Mouse (Mus musculus) neutrophil, adult 65 days (primary cell): Measurements from ENCODE around the gene Olfr494. TPM values are rescaled to one million over a fixed set of nuclear protein-coding genes. Genes with fewer than 3 reads are reported as not detected.

Experiments
- total RNA-seq: library from RNA; stranded (reverse); gene quantifications from 2 replicates; pipeline ENCODE4 v1.2.4, GENCODE M21; 2023

Gene Olfr494
- total RNA-seq, result not detected in 2 replicates

GRCm38 (mm10) chr7:108365035-108365434, at the start of gene Olfr494:
Gene Olfr494, plus strand, starts transcription at chr7:108365335.

GRCm38 (mm10) chr7:108323574-108323973, 41.6 kb upstream of the Olfr494 start, which contains the start of gene Olfr492:
Gene Olfr492, minus strand, starts transcription at chr7:108323674.

GRCm38 (mm10) chr7:108346879-108347278, 18.3 kb upstream of the Olfr494 start, which contains the start of gene Olfr493:
Gene Olfr493, minus strand, starts transcription at chr7:108346979.

GRCm38 (mm10) chr7:108392867-108393266, 27.7 kb downstream of the Olfr494 start, which contains the start of gene Olfr495:
Gene Olfr495, plus strand, starts transcription at chr7:108393167.

Other genes with a start within 250 kb of the Olfr494 start
- gene Olfr484, start 237.9 kb upstream of the Olfr494 start, total RNA-seq, result not detected in 2 replicates
- gene Olfr485, start 205.5 kb upstream of the Olfr494 start, total RNA-seq, result not detected in 2 replicates
- not detected in 2 replicates for gene Olfr486, start 192.6 kb upstream of the Olfr494 start, total RNA-seq
- not detected in 2 replicates for gene Olfr487, start 150.7 kb upstream of the Olfr494 start, total RNA-seq
- gene Olfr488, start 107.0 kb upstream of the Olfr494 start, total RNA-seq, result not detected in 2 replicates
- not detected in 2 replicates for gene Olfr490, start 76.4 kb upstream of the Olfr494 start, total RNA-seq
- not detected in 2 replicates for gene Olfr491, start 51.9 kb upstream of the Olfr494 start, total RNA-seq
- gene Olfr492, start 41.7 kb upstream of the Olfr494 start, total RNA-seq, result not detected in 2 replicates
- gene Olfr493, start 18.4 kb upstream of the Olfr494 start, total RNA-seq, result not detected in 2 replicates
- not detected in 2 replicates for gene Olfr495, start 27.8 kb downstream of the Olfr494 start, total RNA-seq
- gene Olfr497, start 55.1 kb downstream of the Olfr494 start, total RNA-seq, result not detected in 2 replicates
- gene Olfr498, start 100.0 kb downstream of the Olfr494 start, total RNA-seq, result not detected in 2 replicates
- not detected in 2 replicates for gene Olfr502, start 159.7 kb downstream of the Olfr494 start, total RNA-seq
- gene Olfr503, start 179.2 kb downstream of the Olfr494 start, total RNA-seq, result not detected in 2 replicates
- not detected in 2 replicates for gene Olfr504, start 200.5 kb downstream of the Olfr494 start, total RNA-seq
- not detected in 2 replicates for gene Olfr506, start 245.5 kb downstream of the Olfr494 start, total RNA-seq